Mouse (Mus musculus): ENCODE measurements around the gene Ppm1h. TPM values are rescaled to one million over a fixed set of nuclear protein-coding genes. Genes with fewer than 3 reads are reported as not detected.

Ppm1h gene
- polyA plus RNA-seq, 2 experiments, result 0.60 to 1.5 TPM

DNA sequence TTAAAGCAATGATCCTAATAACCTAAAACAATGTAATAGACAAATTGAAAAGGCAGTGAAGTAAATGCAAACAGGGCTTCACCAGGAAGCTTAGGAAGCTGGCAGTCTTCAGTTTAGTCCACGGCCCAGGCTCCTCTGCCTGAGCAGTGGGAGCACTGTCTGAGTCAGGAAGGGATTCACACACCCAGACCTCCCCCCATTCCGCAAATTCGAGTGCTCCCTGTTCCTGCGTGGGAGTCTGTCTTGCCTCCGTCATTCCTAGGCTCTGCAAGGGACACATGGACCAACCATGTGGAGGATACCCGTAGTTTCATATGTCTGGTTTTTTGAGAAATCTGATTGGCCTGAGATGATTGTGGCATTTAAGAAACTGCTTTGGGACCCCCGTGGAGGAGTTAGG lies 67.6 kb downstream of the Ppm1h start:
- H3K4me2 ChIP-seq (ENCODE audit: low read depth), result no peak overlapping the region
- DNase-seq (ENCODE audit: low read depth in 3 of 3, low spot score in 3 of 3) (no peak), ATAC-seq (ENCODE audit: insufficient read depth) (no peak)
- H3K9me3 ChIP-seq (ENCODE audit: control insufficient read depth, low read length), result no peaks in the 10 kb centered on the region
- H3K4me1 ChIP-seq (replicated peaks; ENCODE audit: control insufficient read depth in 2 of 2, insufficient read depth in 2 of 2, low read length in 1 of 2), result no peaks in the 10 kb centered on the region
- H3K27ac ChIP-seq, result no peak overlapping the region
- no peaks in the 10 kb centered on the region for H3K36me3 ChIP-seq (replicated peaks; ENCODE audit: control insufficient read depth, insufficient read depth, low read depth)
- WGBS (ENCODE audit: insufficient replicate concordance), result 62% methylated on average over 7 of the region's 7 CpGs
- no peak overlapping the region for H3K4me3 ChIP-seq (ENCODE audit: insufficient read depth in 1 of 2, low read depth in 2 of 2, low read length in 2 of 2)
- TF ChIP-seq CTCF (IDR thresholded peaks at IDR 0.05; ENCODE audit: low read depth) (no peak), EP300 (IDR thresholded peaks at IDR 0.05; ENCODE audit: low read depth) (no peak)
- no peak overlapping the region for H3K9ac ChIP-seq (replicated peaks)
- H3K27me3 ChIP-seq (ENCODE audit: control insufficient read depth, insufficient read depth, low read length), result no peaks in the 10 kb centered on the region

- H3K36me3 ChIP-seq (replicated peaks; ENCODE audit: control insufficient read depth, insufficient read depth, low read depth), result no peaks in the 10 kb centered on the region
- H3K4me1 ChIP-seq (replicated peaks; ENCODE audit: control insufficient read depth in 2 of 2, insufficient read depth in 2 of 2, low read length in 1 of 2), result no peaks in the 10 kb centered on the region
- 63% methylated on average over 11 of the region's 11 CpGs for WGBS (ENCODE audit: insufficient replicate concordance)
- no peaks in the 10 kb centered on the region for H3K27me3 ChIP-seq (ENCODE audit: control insufficient read depth, insufficient read depth, low read length)
- ATAC-seq (ENCODE audit: insufficient read depth) (no peak), DNase-seq (ENCODE audit: low read depth in 3 of 3, low spot score in 3 of 3) (no peak)
- no peak overlapping the region for H3K27ac ChIP-seq
- no peak overlapping the region for H3K4me2 ChIP-seq (ENCODE audit: low read depth)
- no peaks in the 10 kb centered on the region for H3K9me3 ChIP-seq (ENCODE audit: control insufficient read depth, low read length)
- TF ChIP-seq EP300 (IDR thresholded peaks at IDR 0.05; ENCODE audit: low read depth), result no peak
- no peak for TF ChIP-seq CTCF (IDR thresholded peaks at IDR 0.05; ENCODE audit: low read depth)
- no peak overlapping the region for H3K9ac ChIP-seq (replicated peaks)
- H3K4me3 ChIP-seq (ENCODE audit: insufficient read depth in 1 of 2, low read depth in 2 of 2, low read length in 2 of 2), result no peak overlapping the region
Observed at GRCm38 (mm10) chr10:122747151-122747925, 68.8 kb downstream of the Ppm1h start.

- Histone ChIP-seq H3K4me3 (ENCODE audit: insufficient read depth in 1 of 2, low read depth in 2 of 2, low read length in 2 of 2) (no peak overlapping the region), H3K9me3 (ENCODE audit: control insufficient read depth, low read length) (no peaks in the 10 kb centered on the region), H3K9ac (replicated peaks) (no peak overlapping the region), H3K36me3 (replicated peaks; ENCODE audit: control insufficient read depth, insufficient read depth, low read depth) (no peaks in the 10 kb centered on the region), H3K4me1 (replicated peaks; ENCODE audit: control insufficient read depth in 2 of 2, insufficient read depth in 2 of 2, low read length in 1 of 2) (no peaks in the 10 kb centered on the region), H3K27me3 (ENCODE audit: control insufficient read depth, insufficient read depth, low read length) (no peaks in the 10 kb centered on the region), H3K27ac (no peak overlapping the region), H3K4me2 (ENCODE audit: low read depth) (no peak overlapping the region)
- DNase-seq (ENCODE audit: low read depth in 3 of 3, low spot score in 3 of 3) (no peak), ATAC-seq (ENCODE audit: insufficient read depth) (no peak)
- TF ChIP-seq CTCF (IDR thresholded peaks at IDR 0.05; ENCODE audit: low read depth), result no peak
- TF ChIP-seq EP300 (IDR thresholded peaks at IDR 0.05; ENCODE audit: low read depth), result no peak
- WGBS (ENCODE audit: insufficient replicate concordance), result 68% methylated on average over 4 of the region's 4 CpGs
Observed at GRCm38 (mm10) chr10:122748361-122748951, 69.9 kb downstream of the Ppm1h start.

GRCm38 (mm10) chr10:122749071-122749470 lies 70.5 kb downstream of the Ppm1h start:
- Histone ChIP-seq H3K4me3 (ENCODE audit: insufficient read depth in 1 of 2, low read depth in 2 of 2, low read length in 2 of 2) (no peak overlapping the region), H3K27me3 (ENCODE audit: control insufficient read depth, insufficient read depth, low read length) (no peaks in the 10 kb centered on the region), H3K9ac (replicated peaks) (no peak overlapping the region), H3K27ac (no peak overlapping the region), H3K4me2 (ENCODE audit: low read depth) (no peak overlapping the region), H3K36me3 (replicated peaks; ENCODE audit: control insufficient read depth, insufficient read depth, low read depth) (no peaks in the 10 kb centered on the region), H3K9me3 (ENCODE audit: control insufficient read depth, low read length) (no peaks in the 10 kb centered on the region), H3K4me1 (replicated peaks; ENCODE audit: control insufficient read depth in 2 of 2, insufficient read depth in 2 of 2, low read length in 1 of 2) (no peaks in the 10 kb centered on the region)
- ATAC-seq (ENCODE audit: insufficient read depth) (no peak), DNase-seq (ENCODE audit: low read depth in 3 of 3, low spot score in 3 of 3) (no peak)
- 69% methylated on average over 12 of the region's 12 CpGs for WGBS (ENCODE audit: insufficient replicate concordance)
- TF ChIP-seq EP300 (IDR thresholded peaks at IDR 0.05; ENCODE audit: low read depth) (no peak), CTCF (IDR thresholded peaks at IDR 0.05; ENCODE audit: low read depth) (no peak)

DNA sequence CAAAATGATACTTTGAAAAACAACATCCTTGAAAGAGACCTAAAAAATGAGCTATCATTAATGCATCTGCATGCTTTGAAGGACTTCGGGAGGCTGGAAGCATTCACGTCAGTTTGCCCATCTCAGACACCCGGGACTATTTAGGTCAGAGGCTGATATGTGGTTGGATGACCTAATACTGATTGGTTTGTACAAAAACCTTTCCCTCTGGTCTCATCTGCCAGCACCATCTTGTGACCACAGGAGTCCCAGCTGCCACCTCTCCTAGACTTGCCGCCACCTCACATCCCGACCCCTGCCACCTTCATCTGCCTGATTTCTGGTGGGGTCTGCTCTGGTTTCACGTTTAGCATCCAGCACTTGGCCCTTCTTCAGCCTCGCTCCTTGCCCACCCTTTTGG lies 71.3 kb downstream of the Ppm1h start:
- DNase-seq (ENCODE audit: low read depth in 3 of 3, low spot score in 3 of 3) (no peak), ATAC-seq (ENCODE audit: insufficient read depth) (no peak)
- no peak overlapping the region for H3K27ac ChIP-seq
- H3K4me1 ChIP-seq (replicated peaks; ENCODE audit: control insufficient read depth in 2 of 2, insufficient read depth in 2 of 2, low read length in 1 of 2), result no peaks in the 10 kb centered on the region
- WGBS (ENCODE audit: insufficient replicate concordance), result 72% methylated on average over 7 of the region's 7 CpGs
- H3K27me3 ChIP-seq (ENCODE audit: control insufficient read depth, insufficient read depth, low read length), result no peaks in the 10 kb centered on the region
- H3K9ac ChIP-seq (replicated peaks), result no peak overlapping the region
- no peaks in the 10 kb centered on the region for H3K36me3 ChIP-seq (replicated peaks; ENCODE audit: control insufficient read depth, insufficient read depth, low read depth)
- H3K4me2 ChIP-seq (ENCODE audit: low read depth), result no peak overlapping the region
- H3K4me3 ChIP-seq (ENCODE audit: insufficient read depth in 1 of 2, low read depth in 2 of 2, low read length in 2 of 2), result no peak overlapping the region
- H3K9me3 ChIP-seq (ENCODE audit: control insufficient read depth, low read length), result no peaks in the 10 kb centered on the region
- TF ChIP-seq CTCF (IDR thresholded peaks at IDR 0.05; ENCODE audit: low read depth) (no peak), EP300 (IDR thresholded peaks at IDR 0.05; ENCODE audit: low read depth) (no peak)
